Comparison of ENCODE assay signal across 18 mouse cellular contexts in genomic region chr7:30188344-30189115, GRCm38 (mm10). TPM values are rescaled to one million over a fixed set of nuclear protein-coding genes. Genes with fewer than 3 reads are reported as not detected.
"Had no signal": no experiment of that assay in that cellular context is flagged by ENCODE, and none has a peak within 500 bp of the region (broad histone marks: within the 10 kb centered on the region; RNA-seq: fewer than 3 reads in every experiment).

No protein-coding gene starts in this region.

- DNase-seq: kidney, adult 9 months; kidney, postnatal 36 days; layer of hippocampus, adult 9-11 months; layer of hippocampus, postnatal 36 days; liver; liver, embryonic 13.5 days; liver, postnatal 0 days; lung, postnatal 14 days; right cerebral cortex, postnatal 4 days; thymus, postnatal 14 days had no signal

- H3K27ac ChIP-seq: kidney, postnatal 0 days; limb, embryonic 12.5 days; liver, embryonic 13.5 days; lung, embryonic 15.5 days; macrophage; midbrain, embryonic 13.5 days; neural tube, embryonic 15.5 days; stomach, embryonic 15.5 days had no signal

- H3K27me3 ChIP-seq: limb, embryonic 12.5 days; liver, embryonic 13.5 days; lung, embryonic 15.5 days; midbrain, embryonic 13.5 days; neural tube, embryonic 15.5 days; stomach, embryonic 15.5 days had no signal

- H3K4me2 ChIP-seq: limb, embryonic 12.5 days; liver, embryonic 13.5 days; lung, embryonic 15.5 days; midbrain, embryonic 13.5 days; neural tube, embryonic 15.5 days; stomach, embryonic 15.5 days had no signal

- ATAC-seq: liver, postnatal 0 days; midbrain, embryonic 13.5 days had no signal

- H3K9ac ChIP-seq: limb, embryonic 12.5 days; liver, embryonic 13.5 days; liver, postnatal 0 days; lung, embryonic 15.5 days; midbrain, embryonic 13.5 days; neural tube, embryonic 15.5 days; stomach, embryonic 15.5 days had no signal

- H3K4me3 ChIP-seq: limb, embryonic 12.5 days; liver, embryonic 13.5 days; lung, embryonic 15.5 days; midbrain, embryonic 13.5 days; neural tube, embryonic 15.5 days; stomach, embryonic 15.5 days had no signal

- H3K9me3 ChIP-seq: limb, embryonic 12.5 days; liver, embryonic 13.5 days; lung, embryonic 15.5 days; midbrain, embryonic 13.5 days; neural tube, embryonic 15.5 days; stomach, embryonic 15.5 days had no signal

RNA-seq across cellular contexts. Expression of gene Cox7a1, which starts 4.6 kb away (rescaled TPM):
- total RNA-seq: midbrain, postnatal 0 days had no signal
